Mouse (Mus musculus): ENCODE results near the gene A430033K04Rik.

Gene A430033K04Rik

GRCm38 (mm10) chr5:138622645-138623477 is at the start of gene A430033K04Rik:
TSS of gene A430033K04Rik (plus strand) at chr5:138622859.
- peak; percentile 93 for DNase-seq

- no peak for DNase-seq
Observed at GRCm38 (mm10) chr5:138587396-138587795, 35.3 kb upstream of the A430033K04Rik start.

- DNase-seq = no peak
Observed at GRCm38 (mm10) chr5:138618353-138618752, 4.3 kb upstream of the A430033K04Rik start.

DNA sequence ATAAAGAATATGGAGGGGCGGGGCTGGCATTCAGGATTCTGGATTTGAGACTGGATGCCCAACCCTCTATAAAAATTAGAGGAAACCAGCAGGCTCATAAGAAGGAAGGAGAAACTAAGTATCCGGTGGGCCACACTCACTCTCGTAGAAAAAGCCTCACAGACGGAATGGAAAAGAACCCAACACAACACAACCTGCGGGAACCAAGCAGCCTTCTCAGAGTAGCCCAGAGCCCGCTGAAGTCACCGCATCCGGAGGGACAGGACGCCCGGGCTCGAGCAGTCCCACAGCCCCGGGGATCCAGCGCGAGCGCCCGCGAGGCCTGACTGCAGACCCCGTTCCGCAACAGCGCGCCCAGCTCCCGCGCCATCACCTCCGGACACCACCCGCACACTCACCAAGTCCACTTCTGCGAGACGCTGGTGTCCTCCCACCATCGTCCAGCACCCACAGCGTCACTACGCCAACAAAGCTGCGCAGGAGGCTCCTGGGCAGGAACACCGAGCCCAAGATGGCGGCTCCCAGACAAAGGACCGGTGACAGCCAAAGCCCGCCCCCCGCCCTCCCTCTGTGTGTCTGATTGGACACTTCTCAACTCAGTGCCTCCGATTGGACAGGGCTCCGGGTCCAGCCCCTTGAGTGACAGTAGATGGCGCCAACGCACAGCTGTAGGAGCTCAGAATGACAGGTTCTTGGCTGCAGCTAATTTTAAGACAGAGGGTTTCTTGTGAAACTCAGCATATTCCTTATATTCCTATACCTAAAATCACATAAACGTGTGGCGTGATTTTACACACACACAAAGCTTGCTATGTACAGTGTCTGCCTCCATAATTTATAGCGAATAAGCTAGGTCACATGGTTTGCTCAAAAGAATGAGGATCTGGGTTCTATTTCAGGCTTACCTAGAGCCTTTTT is 3.2 kb upstream of the A430033K04Rik start, which contains the start of gene Zfp68:
TSS of gene Zfp68 (minus strand) at position 551 of the 918 bp plus-strand sequence.
- DNase-seq = peak; percentile 95

- DNase-seq = peak; percentile 4
Observed at GRCm38 (mm10) chr5:138620836-138621235, 1.8 kb upstream of the A430033K04Rik start.

GRCm38 (mm10) chr5:138623478-138623875 is 818 bp downstream of the A430033K04Rik start:
- no peak for DNase-seq

- no peak for DNase-seq
Observed at GRCm38 (mm10) chr5:138636486-138636885, 13.8 kb downstream of the A430033K04Rik start.

DNA sequence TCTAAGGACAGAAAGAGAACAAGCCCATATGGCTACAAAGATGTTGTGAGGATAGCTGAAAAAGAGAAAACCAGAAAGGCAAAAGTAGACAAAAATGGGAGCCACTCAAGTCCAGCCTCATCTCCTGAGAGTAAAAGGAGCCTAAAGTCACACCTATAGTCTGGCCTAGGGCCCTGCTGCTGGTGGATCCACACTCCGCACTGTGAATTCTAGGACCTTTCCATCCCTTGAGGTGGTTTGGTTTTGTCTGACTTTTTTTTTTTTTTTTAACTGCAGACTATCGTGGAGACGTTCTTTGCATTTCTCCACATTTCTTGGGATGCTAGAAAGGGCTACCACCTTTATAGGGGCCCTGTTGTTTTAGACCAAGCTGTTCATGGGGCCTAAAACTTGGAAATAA is 18.4 kb downstream of the A430033K04Rik start:
- DNase-seq = no peak

GRCm38 (mm10) chr5:138641761-138642160 is 19.1 kb downstream of the A430033K04Rik start:
- no peak for DNase-seq

DNA sequence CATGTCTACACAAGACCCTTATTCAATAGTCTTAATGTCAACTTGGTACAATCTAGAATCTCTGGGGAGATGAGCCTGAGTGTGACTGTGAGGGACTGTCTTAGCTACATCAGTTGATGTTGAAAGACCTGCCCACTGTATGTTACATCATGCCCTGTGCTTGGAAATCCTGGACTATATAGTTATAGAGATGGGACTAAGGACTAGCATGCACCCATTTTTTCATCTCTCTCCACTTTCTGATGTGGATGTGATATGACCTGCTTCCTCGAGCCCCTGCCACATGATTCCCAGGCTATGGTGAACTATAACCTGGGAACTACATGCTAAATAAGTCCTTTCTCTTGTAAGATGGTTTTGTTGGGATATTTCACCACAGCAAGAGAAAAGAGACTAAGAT is 30.3 kb downstream of the A430033K04Rik start:
- DNase-seq = no peak

DNA sequence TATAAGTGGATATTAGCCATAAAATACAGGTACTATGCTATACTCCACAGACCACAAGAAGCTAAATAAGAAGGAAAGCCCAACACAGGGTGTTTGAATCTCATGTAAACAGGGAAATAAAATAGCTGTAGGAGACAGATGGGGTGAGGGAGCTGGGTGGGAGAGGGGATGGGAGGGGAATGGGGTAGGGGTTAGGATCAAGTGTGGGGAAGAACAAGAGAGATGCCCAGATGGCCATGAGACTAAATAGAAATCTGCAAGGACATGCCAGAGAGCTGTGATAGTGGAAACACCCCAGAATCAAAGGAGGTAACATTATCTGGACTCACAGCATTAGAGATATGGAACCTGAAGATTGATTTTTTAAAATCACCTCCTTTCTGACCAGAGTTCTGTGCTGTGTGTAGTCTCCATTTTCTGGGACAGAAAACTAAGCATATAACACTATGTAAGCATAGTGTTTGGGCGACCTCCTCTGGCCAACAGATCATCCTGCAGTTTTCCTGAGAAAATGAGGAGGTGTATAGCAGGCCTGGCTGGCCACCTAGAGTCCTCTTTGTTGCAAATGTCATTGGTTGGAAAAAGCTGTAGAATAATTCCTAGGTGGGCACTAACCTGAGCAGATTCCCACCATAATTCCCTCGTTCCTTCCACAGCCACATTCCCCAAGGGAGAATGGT is 34.0 kb downstream of the A430033K04Rik start:
- peak; percentile 63 for DNase-seq

- DNase-seq = no peak
Observed at GRCm38 (mm10) chr5:138657407-138657806, 34.7 kb downstream of the A430033K04Rik start.

GRCm38 (mm10) chr5:138657854-138658253 is 35.2 kb downstream of the A430033K04Rik start:
- peak; percentile 51 for DNase-seq

DNA sequence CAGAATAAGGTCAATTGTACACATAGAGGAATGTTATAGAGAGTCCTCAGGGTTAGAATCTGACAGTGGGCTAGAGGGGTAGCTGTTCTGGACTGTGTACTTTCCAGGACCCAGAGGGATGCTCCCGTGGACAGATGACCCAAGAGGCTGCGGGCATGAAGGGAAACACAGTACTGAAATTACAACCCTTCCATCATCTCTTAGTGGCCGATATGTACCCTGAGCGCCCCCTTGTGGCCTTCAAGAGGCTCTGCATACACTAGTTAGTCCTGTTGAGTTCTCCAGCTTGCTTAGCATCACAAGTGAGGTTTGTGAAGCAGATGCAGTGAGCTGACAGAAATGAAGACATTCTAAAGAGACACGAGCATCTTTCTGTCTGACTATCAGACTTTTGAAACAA is 36.3 kb downstream of the A430033K04Rik start:
- DNase-seq = peak; percentile 51

- DNase-seq = no peak
Observed at GRCm38 (mm10) chr5:138683023-138683766, 60.5 kb downstream of the A430033K04Rik start.

- no peak for DNase-seq
Observed at GRCm38 (mm10) chr5:138683821-138684220, 61.2 kb downstream of the A430033K04Rik start.

DNA sequence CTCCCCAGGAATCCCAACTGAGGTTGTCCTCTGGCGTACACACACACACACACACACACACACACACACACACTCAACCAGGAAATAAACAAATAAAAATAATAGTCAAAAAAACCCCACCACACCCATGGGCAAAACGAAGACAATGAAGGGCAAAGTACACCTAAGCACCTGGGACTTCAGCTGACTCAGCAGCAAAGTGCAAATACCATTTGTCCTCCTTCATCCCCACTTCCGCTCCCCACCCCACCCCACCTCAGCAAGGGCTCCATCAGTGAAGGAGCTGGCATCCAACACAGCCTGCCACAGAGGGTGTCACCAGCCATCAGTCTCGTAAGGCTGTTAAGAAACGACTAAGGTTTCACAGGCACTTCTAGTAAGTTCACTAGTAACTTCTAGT is 64.8 kb downstream of the A430033K04Rik start:
- no peak for DNase-seq

- DNase-seq = no peak
Observed at GRCm38 (mm10) chr5:138689254-138689653, 66.6 kb downstream of the A430033K04Rik start.

DNA sequence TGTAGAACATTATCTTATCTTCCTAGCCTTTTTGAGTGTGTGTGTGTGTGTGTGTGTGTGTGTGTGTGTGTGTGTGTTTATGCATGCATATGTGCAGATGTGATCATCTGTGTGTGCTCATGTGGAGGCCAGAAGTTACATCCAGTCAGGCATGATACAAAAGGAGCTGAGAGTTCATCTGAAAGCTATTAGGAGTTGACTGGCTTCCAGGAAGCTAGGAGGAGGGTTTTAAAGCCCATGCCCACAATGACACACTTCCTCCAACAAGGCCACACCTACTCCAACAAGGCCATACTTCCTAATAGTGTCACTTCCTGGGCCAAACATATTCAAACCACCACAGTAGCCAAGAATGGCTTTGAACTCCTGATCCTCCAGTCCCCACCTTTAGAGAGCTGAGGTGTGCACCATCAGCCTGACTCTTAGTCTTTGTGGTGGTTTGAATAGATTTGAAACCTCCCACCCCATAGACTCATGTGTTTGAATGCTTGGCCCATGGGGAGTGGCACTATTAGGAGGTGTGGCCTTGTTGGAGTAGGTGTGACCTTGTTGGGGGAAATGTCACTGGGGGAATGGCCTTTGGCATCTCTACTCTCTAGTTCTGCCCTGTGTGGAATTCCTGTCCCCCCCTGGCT is 70.4 kb downstream of the A430033K04Rik start:
- DNase-seq = no peak

DNA sequence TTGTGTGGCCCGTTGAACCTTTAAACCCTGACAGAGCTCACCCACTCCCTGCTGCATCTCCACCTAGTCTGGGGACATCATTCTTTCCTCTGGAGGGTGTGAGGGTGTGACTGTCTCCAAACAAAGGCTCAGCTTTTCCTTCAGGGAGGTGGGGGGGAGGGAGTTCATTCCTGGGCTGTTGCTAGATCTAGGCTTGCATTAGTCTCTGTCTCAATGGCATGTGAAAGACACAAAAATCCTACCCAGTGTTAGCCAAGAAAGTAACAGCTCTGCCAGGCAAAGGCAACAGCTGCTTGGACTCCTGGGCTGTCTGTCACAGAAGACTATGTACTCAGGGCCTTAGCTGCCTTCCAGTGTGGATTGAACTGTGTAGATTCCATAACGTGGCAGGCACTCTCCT is 71.4 kb downstream of the A430033K04Rik start:
- DNase-seq = no peak

DNA sequence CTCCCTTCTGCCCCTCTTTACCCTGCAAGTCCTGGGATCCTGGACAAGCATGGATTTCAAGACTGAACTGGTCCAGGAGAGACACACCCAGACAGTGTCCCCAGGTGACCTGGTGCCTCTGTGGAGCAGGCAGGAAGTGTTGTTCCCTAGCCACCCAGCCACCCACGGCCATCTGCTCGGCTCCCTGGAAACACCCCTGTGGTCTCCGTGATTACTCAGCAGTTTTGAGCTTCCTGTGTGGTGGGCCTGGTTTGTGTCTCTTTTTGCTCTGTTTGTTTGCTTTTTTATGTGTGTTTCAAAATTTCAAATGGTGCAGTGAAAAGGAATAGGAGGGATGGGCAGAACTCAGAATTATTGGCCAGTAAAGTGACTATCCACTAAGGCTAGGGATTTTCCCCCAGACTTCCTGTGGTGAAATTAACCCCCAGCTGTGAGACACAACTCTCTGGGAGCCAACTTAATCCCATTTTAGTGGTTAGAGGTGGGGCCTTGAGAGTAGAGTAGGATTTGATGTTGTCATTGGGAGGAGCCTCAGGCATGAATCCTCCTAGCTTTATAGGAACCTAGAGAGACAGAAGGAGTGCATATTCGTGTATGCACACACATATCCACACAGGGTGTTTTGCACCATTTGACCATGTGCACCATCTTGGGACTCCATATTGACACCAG is 72.0 kb downstream of the A430033K04Rik start:
- DNase-seq = no peak
